Comparison of ENCODE assay signal across 10 mouse cellular contexts in genomic region chr5:47772642-47773353, GRCm38 (mm10).
A peak's percentile ranks its signal among the peaks of the same experiment; 100 is the strongest.
DNase-seq lines count a peak whose midpoint lies in the region; ATAC-seq and TF ChIP-seq lines count a peak whose summit lies in the region.
"Had no signal": no experiment of that assay in that cellular context is flagged by ENCODE, and none has a peak within 500 bp of the region (broad histone marks: within the 10 kb centered on the region; RNA-seq: fewer than 3 reads in every experiment).

No protein-coding gene starts in this region.

- H3K9me3 ChIP-seq in hindbrain, embryonic 11.5 days (ENCODE audit: control insufficient read depth, low read length), result no peaks in the 10 kb centered on the region
- no peaks in the 10 kb centered on the region for H3K9me3 ChIP-seq in hindbrain, embryonic 10.5 days
- no peaks in the 10 kb centered on the region for H3K9me3 ChIP-seq in forebrain, embryonic 14.5 days (replicated peaks; ENCODE audit: control insufficient read depth, low read length)
- no peaks in the 10 kb centered on the region for H3K9me3 ChIP-seq in liver, embryonic 16.5 days (replicated peaks; ENCODE audit: control insufficient read depth, low read length)
- no peaks in the 10 kb centered on the region for H3K9me3 ChIP-seq in intestine, postnatal 0 days (ENCODE audit: control insufficient read depth)
- H3K9me3 ChIP-seq: limb, embryonic 12.5 days had no signal

- no peaks in the 10 kb centered on the region for H3K27me3 ChIP-seq in hindbrain, embryonic 11.5 days (ENCODE audit: control insufficient read depth, insufficient read depth, low read length)
- H3K27me3 ChIP-seq in hindbrain, embryonic 10.5 days (ENCODE audit: insufficient read depth, poor library complexity, severe bottlenecking), result no peaks in the 10 kb centered on the region
- H3K27me3 ChIP-seq in forebrain, embryonic 14.5 days (replicated peaks; ENCODE audit: control insufficient read depth, insufficient read depth, low read length), result no peaks in the 10 kb centered on the region
- H3K27me3 ChIP-seq in liver, embryonic 16.5 days (ENCODE audit: control insufficient read depth, insufficient read depth, low read depth, low read length), result no peaks in the 10 kb centered on the region
- no peaks in the 10 kb centered on the region for H3K27me3 ChIP-seq in intestine, postnatal 0 days (replicated peaks; ENCODE audit: control insufficient read depth, insufficient read depth, low read length)
- H3K27me3 ChIP-seq: limb, embryonic 12.5 days had no signal

- no peak overlapping the region for H3K4me2 ChIP-seq in hindbrain, embryonic 11.5 days (replicated peaks; ENCODE audit: low read depth, low read length)
- H3K4me2 ChIP-seq in forebrain, embryonic 14.5 days (ENCODE audit: low read length), result no peak overlapping the region
- peak overlapping the region; percentile 24; the same call in 1 of the 2 replicates for H3K4me2 ChIP-seq in liver, embryonic 16.5 days (ENCODE audit: low read depth, low read length)
- no peak overlapping the region for H3K4me2 ChIP-seq in intestine, postnatal 0 days (replicated peaks; ENCODE audit: low read depth)
- H3K4me2 ChIP-seq: limb, embryonic 12.5 days had no signal

- DNase-seq in hindbrain, embryonic 11.5 days (ENCODE audit: low spot score), result peak; percentile 9
- DNase-seq in hindbrain, embryonic 10.5 days (ENCODE audit: low spot score), result no peak
- DNase-seq in c-Kit-positive CD71-positive TER-119-positive erythroid progenitor cells, embryonic 14.5 days (ENCODE audit: low spot score), result peak; percentile 52
- peak; percentile 47 for DNase-seq in forebrain, embryonic 14.5 days (ENCODE audit: low spot score)
- DNase-seq in spleen, adult 12 weeks (ENCODE audit: low spot score), result no peak
- DNase-seq: adrenal gland, adult 2 months; thymus, postnatal 36 days had no signal

- no peaks in the 10 kb centered on the region for H3K36me3 ChIP-seq in hindbrain, embryonic 11.5 days (ENCODE audit: control insufficient read depth, insufficient read depth, low read length)
- H3K36me3 ChIP-seq in hindbrain, embryonic 10.5 days, result no peaks in the 10 kb centered on the region
- no peaks in the 10 kb centered on the region for H3K36me3 ChIP-seq in forebrain, embryonic 14.5 days (ENCODE audit: control insufficient read depth, insufficient read depth, low read length)
- H3K36me3 ChIP-seq in liver, embryonic 16.5 days (ENCODE audit: control insufficient read depth, insufficient read depth), result no peaks in the 10 kb centered on the region
- no peaks in the 10 kb centered on the region for H3K36me3 ChIP-seq in intestine, postnatal 0 days (ENCODE audit: control insufficient read depth, insufficient read depth)
- H3K36me3 ChIP-seq: limb, embryonic 12.5 days had no signal

- no peak overlapping the region for H3K27ac ChIP-seq in hindbrain, embryonic 11.5 days (ENCODE audit: low read depth, low read length)
- no peak overlapping the region for H3K27ac ChIP-seq in hindbrain, embryonic 10.5 days
- H3K27ac ChIP-seq in forebrain, embryonic 14.5 days (ENCODE audit: low read depth, low read length), result no peak overlapping the region
- no peak overlapping the region for H3K27ac ChIP-seq in liver, embryonic 16.5 days (ENCODE audit: low read length)
- H3K27ac ChIP-seq in intestine, postnatal 0 days (ENCODE audit: low read depth, low read length), result no peak overlapping the region
- H3K27ac ChIP-seq: limb, embryonic 12.5 days had no signal

- no peak; the same call in 1 of the 2 replicates for ATAC-seq in hindbrain, embryonic 11.5 days (ENCODE audit: low FRiP score)
- ATAC-seq in forebrain, embryonic 14.5 days, result peak; percentile 65; the same call in 1 of the 2 replicates
- peak; percentile 95 for ATAC-seq in liver, embryonic 16.5 days (ENCODE audit: low read depth)
- ATAC-seq in intestine, postnatal 0 days, result no peak

- no peaks in the 10 kb centered on the region for H3K4me1 ChIP-seq in hindbrain, embryonic 11.5 days (replicated peaks; ENCODE audit: control insufficient read depth, insufficient read depth, low read length)
- H3K4me1 ChIP-seq in hindbrain, embryonic 10.5 days (replicated peaks), result peaks cover 9% of the 10 kb centered on the region
- H3K4me1 ChIP-seq in forebrain, embryonic 14.5 days (ENCODE audit: control insufficient read depth, insufficient read depth, low read length), result no peaks in the 10 kb centered on the region
- H3K4me1 ChIP-seq in liver, embryonic 16.5 days (ENCODE audit: control insufficient read depth, low read depth, low read length), result no peaks in the 10 kb centered on the region; the same call in 1 of the 2 replicates
- H3K4me1 ChIP-seq in intestine, postnatal 0 days (replicated peaks; ENCODE audit: control insufficient read depth, insufficient read depth, low read length), result no peaks in the 10 kb centered on the region
- H3K4me1 ChIP-seq: limb, embryonic 12.5 days had no signal

- no peak overlapping the region for H3K4me3 ChIP-seq in hindbrain, embryonic 11.5 days (ENCODE audit: low read depth, low read length)
- H3K4me3 ChIP-seq in hindbrain, embryonic 10.5 days, result no peak overlapping the region
- H3K4me3 ChIP-seq in forebrain, embryonic 14.5 days (ENCODE audit: low read depth, low read length), result no peak overlapping the region
- no peak overlapping the region for H3K4me3 ChIP-seq in liver, embryonic 16.5 days (ENCODE audit: low read depth, low read length)
- H3K4me3 ChIP-seq in intestine, postnatal 0 days (ENCODE audit: low read depth, low read length), result no peak overlapping the region
- H3K4me3 ChIP-seq: limb, embryonic 12.5 days had no signal

- no peak overlapping the region for H3K9ac ChIP-seq in hindbrain, embryonic 11.5 days (ENCODE audit: low read depth, low read length)
- H3K9ac ChIP-seq in forebrain, embryonic 14.5 days (ENCODE audit: low read length), result no peak overlapping the region
- H3K9ac ChIP-seq in liver, embryonic 16.5 days (ENCODE audit: low read depth, low read length), result no peak overlapping the region
- no peak overlapping the region for H3K9ac ChIP-seq in intestine, postnatal 0 days (ENCODE audit: low read depth, low read length)
- H3K9ac ChIP-seq: limb, embryonic 12.5 days had no signal

- WGBS in hindbrain, embryonic 11.5 days, result 64% methylated on average over 8 of the region's 8 CpGs
- whole genome bisulfite sequencing in hindbrain, embryonic 10.5 days, result 58% methylated on average over 8 of the region's 8 CpGs
- 46% methylated on average over 8 of the region's 8 CpGs for WGBS in forebrain, embryonic 14.5 days
- 45% methylated on average over 8 of the region's 8 CpGs for WGBS in liver, embryonic 16.5 days (ENCODE audit: insufficient replicate concordance)
- WGBS in intestine, postnatal 0 days, result 55% methylated on average over 8 of the region's 8 CpGs

- no peak for TF ChIP-seq CTCF in intestine, postnatal 0 days (IDR thresholded peaks at IDR 0.05; ENCODE audit: low read depth)

Comparison
In these comparisons a context has a peak if more than half of its experiments do, and no peak if none do; other contexts are left out.
1. DNase-seq: peak in hindbrain, embryonic 11.5 days (single experiment), c-Kit-positive CD71-positive TER-119-positive erythroid progenitor cells, embryonic 14.5 days (single experiment) and forebrain, embryonic 14.5 days (single experiment); none in hindbrain, embryonic 10.5 days (single experiment) and spleen, adult 12 weeks (single experiment).
2. ATAC-seq: peak in forebrain, embryonic 14.5 days (single experiment) and liver, embryonic 16.5 days (single experiment); none in hindbrain, embryonic 11.5 days (single experiment) and intestine, postnatal 0 days (single experiment).